Mouse (Mus musculus) adipocyte (in vitro differentiated cells): ENCODE measurements at regions not wholly inside any gene's neighbourhood (a gene's known extent, or its start where the extent isn't known, plus 50 kb on each side); places are given as distances from the start of the nearest gene placed in this dataset.

Experiments
- DNase-seq: peaks from one replicate; pipeline ENCODE4 v3.0.0-alpha.2; 2016; ENCODE audit warnings: low spot score

DNA sequence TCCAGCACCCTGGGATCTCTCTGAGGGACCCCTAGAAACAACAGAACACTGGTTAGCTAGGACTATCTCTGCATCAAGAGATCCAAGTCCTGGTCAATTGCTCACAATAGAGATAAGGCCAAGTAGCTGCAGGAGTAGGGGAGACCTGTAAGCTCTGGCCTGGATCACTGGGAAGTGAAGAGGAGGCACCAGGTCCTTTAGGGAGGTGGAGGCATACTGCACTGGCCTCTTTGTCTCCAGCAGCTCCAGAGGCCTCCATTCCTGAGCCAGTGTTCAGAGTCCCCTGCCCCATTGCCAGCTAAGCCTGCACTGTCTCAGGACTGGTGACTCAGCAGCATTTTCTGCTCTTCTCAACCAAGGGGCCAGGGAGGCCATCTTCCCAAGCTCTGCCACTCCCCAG lies 262.3 kb upstream of the Gm4791 start:
- DNase-seq: no peak

DNA sequence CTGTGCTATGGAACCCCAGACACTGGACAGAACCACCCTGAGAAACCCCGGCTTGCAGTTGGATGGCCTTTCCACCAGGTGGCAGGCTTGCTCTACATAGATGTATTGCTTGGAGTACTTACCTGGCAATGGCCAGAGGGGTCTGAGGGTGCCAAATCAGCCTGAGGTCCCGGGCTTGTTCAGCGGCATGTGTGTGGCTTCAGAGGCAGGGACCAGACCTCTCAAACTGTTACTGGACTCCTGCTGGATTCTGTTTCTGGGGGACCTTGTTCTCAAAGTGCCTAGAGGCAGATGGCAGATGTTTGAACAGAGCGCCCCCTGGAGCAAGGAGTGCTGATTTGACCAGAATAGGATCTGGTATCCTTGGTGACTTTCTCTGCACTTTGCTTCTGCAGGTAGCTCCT lies 262.9 kb upstream of the Gm4791 start:
- peak; percentile 39 for DNase-seq

DNA sequence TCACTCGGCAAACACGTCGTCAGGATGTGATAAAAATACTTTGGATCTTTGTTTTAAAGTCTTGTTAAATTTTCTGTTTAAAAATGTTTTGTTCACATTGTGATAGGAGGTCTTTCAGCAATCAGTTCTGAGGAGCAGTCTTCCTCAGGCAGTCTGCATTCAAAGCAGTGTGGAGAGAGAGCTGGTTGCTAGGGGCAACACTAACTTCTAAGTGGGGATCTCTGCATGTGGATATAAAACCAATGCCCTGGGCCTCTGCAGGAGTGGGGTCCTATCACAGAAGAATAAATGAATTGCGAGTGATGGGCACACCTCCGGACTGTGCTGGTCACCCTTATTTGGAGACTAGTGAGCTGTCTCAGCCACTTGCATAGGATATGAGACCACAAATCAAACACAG lies 270.1 kb upstream of the Gm4791 start:
- no peak for DNase-seq

DNA sequence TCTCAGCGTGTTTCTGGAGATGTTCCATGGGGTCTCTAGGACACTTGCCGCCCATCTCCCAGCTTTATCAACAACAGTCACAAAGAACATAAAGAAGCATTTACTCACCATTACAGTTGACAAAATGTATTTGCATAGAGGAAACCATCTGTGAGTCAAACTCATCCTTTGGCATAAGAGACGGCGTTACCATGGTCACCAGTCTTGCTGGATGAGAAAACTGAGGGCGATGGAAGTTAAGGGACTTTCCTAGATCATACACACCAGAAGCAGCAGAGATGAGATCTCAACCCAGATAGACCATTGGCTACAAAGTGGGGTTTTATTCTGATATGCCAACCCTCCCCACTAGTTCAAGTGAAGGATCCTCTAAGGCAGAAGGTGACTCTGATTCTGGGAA lies 274.3 kb upstream of the Gm4791 start:
- DNase-seq: no peak

GRCm38 (mm10) chr9:46713415-46713814 lies 285.1 kb upstream of the Gm4791 start:
- no peak for DNase-seq

GRCm38 (mm10) chr9:46704151-46704905 lies 294.2 kb upstream of the Gm4791 start:
- no peak for DNase-seq

GRCm38 (mm10) chr9:46703674-46704073 lies 294.9 kb upstream of the Gm4791 start:
- no peak for DNase-seq

DNA sequence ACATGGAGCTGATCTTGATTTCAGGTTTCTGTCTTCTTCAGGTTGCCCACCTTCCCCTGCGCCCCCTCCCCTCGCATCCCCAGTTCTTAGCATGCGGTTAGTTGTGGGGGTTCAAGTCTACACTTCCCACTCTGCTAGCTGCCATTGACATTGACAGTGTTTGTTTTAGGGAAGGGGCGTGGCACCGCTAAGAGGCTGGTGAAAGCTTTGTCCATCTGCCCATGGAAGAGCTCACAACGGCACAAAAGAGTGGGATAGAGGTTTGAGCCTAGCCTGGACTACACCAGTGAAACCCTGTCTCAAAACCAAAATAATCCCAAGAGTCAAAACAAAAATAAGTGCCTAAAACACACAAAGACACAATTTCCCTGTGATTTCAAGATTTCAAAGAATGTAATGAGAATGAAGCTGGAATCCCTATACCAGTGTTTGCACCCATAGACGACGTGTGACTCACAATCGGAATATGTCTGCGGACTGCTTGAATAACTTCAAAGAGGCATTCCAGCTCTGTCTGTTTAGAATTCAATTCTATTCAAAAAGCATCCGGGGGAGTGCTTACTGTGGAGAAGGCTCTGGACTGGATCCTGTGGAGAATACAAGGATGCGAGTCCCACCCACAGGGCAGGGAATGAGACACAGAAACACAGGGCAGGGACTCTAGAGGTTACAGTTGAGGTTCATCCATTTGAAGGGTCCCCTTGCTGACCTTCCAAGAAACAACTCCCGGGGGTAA lies 295.5 kb upstream of the Gm4791 start:
- DNase-seq: no peak

DNA sequence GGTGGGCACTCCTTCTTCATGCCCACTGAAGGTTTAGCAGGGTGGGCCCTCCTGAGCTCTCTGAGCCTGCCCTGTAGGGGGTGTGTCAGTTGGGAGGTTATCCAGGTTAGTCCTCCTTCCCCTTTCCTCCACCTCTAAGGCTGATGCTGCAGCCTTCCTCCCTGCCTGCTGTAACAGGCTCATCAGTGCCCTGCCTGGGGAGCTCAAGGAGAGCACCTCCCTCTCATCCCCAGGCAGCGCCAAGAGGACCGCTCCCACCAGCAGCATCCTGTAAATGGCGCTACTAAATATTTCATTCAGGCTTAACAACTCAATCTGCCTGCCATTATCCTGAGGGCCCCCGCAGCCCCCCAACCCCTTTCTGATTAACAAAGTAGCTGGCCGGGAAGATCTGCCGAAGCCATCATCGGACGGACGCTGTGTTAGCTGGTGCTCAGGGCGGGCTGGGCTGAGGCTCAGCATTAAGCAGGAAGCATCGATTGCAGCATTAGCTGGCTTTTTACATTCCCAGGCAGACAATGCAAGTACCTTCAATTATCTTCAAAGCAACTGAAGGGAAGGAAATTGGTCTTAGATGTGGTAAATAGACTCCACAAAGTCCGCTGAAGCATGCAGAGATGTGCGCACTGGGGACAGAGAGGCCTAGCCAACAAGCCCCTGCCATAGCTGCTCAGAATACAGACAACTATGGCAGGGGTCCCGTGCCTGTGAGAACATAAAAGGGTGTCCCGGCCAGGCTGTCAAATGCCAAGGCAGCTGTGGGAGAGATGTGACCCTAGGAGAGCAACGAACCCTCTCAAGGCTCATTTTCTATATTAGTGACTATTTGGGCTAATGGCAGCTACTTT lies 296.3 kb upstream of the Gm4791 start:
- DNase-seq: no peak

- no peak for DNase-seq
Measured at GRCm38 (mm10) chr9:46696171-46696570, 302.4 kb upstream of the Gm4791 start.

DNA sequence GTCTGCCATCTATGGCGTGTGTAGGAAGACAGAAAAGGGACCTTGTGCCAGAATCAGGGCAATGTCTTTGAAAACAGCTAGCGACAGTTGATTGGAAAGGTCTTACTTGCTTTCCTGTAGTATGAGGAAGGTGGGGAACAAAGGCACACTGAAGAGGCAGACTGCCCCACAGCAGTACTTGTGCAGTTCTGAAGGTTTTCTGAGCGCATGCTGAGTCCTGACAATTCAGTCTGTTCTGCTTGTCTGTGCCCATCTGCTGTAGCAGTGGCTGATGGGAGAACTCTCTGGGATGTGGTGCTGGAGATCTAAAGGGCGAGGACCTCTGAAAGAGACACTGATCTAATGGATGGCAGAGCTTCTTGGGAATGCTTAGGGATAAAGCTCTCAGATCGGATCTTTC lies 309.2 kb upstream of the Gm4791 start:
- no peak for DNase-seq

DNA sequence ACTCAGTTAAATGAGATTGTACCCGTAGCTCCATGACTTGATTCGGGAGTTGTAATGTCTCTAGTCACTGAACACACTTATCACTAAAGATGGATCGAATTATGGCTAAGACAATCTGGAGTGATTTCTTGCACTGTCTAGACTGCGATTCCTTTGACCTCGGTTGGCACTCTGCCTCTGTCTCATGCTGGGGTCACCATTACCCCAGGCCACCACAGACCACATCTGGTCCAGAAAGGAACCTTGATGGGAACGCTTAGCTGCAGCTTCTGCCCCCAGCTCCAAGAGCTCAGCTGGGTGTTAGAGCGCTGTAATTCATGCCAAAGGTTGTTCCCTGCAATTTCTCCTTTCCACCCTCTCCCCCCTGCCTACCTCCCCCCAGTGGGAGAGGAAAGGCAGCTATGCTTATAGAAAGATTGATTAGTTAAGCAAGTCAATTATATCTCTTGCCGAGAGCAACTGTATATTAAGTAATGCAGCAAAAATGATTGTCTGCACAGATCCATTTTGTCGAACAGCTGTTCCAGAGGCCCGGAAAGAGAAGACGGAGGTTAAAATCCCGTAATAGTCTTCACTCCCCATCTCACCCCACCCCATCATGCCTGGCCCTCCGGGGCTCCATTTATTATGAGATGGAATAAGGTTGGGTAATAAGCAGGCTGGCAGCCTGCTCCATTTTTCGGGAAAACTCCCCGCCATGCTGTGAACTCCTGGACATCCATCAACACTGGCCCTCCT lies 314.3 kb upstream of the Gm4791 start:
- no peak for DNase-seq

GRCm38 (mm10) chr9:46672050-46672449 lies 326.5 kb upstream of the Gm4791 start:
- DNase-seq: no peak

DNA sequence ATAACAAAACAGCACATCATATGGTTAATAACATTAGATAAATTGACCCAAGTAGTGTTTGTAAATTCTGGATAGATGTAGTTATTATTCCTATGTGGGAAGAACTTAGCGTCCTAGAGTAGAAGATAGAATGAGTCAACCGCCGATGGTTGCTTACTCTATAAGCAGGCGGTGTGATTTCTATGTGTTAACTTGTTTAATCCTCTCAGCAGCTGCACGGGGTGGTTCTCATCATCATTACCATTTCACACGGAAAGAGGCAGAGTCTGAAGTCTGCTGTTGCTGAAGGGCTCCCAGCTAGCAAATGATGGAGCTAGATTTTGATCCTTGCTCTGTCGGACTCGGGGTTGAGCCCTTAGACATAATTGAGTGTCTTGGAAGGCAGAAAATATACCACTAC lies 334.6 kb upstream of the 4931429L15Rik start:
- DNase-seq: no peak

DNA sequence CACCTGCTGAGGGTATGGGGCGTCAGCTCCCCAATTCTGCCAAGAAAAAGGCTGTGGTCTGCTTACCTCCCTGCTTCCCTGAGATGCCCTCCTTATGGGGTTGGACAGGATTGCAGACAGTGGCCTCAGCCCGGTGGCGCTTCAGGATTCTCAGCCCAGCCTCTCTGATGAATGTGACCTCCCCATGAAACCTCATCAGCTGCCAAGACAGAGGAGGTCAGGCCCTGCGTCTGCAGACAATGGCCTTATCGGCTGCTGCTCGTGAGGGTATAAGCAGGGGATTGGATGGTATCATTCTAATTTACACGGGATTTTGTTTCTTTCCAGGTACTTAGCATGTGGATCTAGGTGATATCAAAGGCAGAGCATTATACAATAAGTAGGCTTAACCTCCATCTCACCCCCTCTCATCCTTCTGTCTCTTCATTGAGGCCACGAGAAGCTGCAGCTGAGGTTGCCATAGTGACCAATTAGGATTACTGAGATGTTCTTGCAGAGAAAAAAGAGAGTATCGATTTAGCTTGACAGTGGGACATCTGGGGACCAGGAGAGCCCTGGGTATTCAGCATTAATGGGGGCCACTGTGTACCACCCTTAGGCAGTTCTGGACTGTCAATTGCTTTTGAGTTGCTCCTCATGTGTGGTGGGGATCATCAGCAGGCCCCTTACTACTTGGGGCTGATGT lies 327.6 kb upstream of the 4931429L15Rik start:
- DNase-seq: no peak

DNA sequence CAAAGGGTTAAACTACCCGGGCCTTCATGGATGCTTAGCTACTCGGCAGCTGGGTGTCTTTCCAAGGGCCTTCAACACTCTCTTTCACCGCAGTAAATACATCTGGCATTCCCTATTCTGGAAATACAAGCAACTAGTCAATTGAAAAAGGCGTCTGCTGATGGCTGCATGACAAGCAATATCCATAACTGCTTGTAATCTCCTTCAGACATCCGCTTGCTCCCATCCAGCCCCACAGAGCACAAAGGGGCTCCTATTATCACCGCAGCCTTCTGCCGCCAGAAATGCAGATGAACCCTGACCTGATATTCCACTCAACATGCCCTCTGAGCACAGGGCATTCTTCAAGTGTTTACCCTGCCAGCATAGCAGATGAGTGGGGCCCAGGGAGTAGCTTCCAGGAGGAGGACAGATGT lies 325.7 kb upstream of the 4931429L15Rik start:
- DNase-seq: no peak

DNA sequence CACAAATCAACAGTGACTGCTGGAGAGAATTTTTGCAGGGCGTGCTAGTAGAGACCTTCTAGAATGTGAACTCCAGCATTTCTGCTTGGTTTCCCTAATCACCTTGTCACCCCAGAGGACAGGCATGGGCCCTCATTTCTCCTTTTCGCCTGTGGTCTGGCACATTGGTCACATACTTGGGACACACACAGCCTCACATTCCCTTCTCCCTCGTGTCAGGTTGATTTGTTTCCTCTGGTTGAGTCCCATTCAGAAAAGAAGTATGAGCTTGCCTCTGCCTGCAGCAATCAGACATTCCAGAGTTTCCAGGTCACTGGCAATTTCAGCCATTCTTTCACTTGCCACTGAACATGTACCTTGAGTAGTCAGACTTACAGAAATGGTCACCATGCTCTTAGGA lies 323.8 kb upstream of the 4931429L15Rik start:
- DNase-seq: no peak

- DNase-seq: no peak
Measured at GRCm38 (mm10) chr9:46642696-46643095, 322.9 kb upstream of the 4931429L15Rik start.

- DNase-seq: no peak
Measured at GRCm38 (mm10) chr9:46636261-46637010, 316.6 kb upstream of the 4931429L15Rik start.

DNA sequence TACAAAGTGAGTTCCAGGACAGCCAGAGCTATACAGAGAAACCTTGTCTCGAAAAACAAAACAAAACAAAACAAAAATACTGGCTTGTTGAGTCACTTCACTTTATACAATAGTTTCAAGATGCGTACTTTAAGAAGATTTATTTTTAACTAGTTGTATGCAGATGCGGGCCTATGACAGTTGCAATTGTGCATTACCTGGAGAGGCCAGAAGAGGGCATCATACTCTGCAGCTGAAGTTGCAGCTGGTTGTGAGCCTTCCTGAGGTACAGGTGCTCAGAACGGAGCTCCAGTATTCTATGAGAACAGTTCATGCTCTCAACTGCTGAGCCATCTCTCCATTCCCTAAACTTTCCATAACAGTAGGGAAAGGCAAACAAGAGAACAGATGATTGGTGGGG lies 314.2 kb upstream of the 4931429L15Rik start:
- no peak for DNase-seq

DNA sequence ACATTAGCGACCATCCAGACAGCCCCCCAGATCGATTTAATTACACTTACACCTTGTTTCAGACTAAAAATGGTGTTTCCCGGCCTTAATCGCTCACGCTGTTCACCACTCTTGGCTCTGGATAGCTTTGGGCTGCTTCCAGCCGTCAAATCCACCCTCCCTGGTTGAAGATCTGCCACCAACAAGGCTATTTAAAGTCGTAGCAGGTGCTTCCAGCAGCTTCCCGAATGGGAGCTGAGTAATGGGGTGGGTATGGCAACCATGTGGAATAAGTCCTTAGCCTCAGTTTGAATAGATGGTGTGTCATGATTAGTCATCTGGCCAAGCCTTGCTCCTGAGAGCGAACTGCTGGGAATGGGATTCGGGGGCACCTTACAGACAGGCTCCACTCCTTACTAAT lies 312.8 kb upstream of the 4931429L15Rik start:
- no peak for DNase-seq
